ENCODE assay signal across 8 mouse cellular contexts in the genomic region with DNA sequence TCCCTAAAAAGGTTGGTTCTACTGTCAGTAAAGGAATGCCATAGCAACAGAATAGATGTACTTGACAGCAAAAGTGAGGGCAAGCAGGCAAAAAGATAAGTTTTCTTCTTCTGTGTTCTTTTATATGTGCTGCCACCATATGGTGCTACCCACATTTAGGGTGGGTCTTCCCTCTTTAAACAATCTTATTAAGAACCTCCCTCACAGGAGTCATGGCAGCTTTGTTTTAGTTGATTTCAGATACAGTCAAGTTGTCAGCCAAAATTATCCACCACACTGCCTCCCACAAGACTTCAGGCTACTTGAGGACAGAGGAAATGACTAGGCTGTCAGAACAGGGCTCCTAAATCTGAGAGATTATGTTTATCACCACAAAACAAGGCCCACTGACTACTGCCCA.
"Had no signal": no experiment of that assay in that cellular context is flagged by ENCODE, and none has a peak within 500 bp of the region (broad histone marks: within the 10 kb centered on the region; RNA-seq: fewer than 3 reads in every experiment).

No protein-coding gene starts in this region.

- DNase-seq: kidney, adult 18-20 months; kidney, postnatal 14 days; liver; liver, embryonic 13.5 days; liver, postnatal 0 days; lung, postnatal 14 days; retina, postnatal 1 day; thymus, postnatal 4 days had no signal
